Mouse (Mus musculus) kidney, embryonic 14.5 days (tissue): ENCODE measurements at regions not wholly inside any gene's neighbourhood (a gene's known extent, or its start where the extent isn't known, plus 50 kb on each side); places are given as distances from the start of the nearest gene placed in this dataset.

Experiments
- ATAC-seq: fragments of 200-750 bp; cut with Nextera tagmentation; 2 replicates; pipeline ENCODE4 v1.8.0; 2017; ENCODE audit warnings: moderate number of reproducible peaks, mild to moderate bottlenecking, moderate TSS enrichment, moderate library complexity; ENCODE audit not compliant: low FRiP score, low TSS enrichment
- H3K27ac ChIP-seq: fragments of 300-500 bp; sonication (generic); 2 replicates; pipeline ENCODE4 v1.5.1; 2014; ENCODE audit warnings: low read depth, mild to moderate bottlenecking, low read length, moderate library complexity, mixed read lengths
- H3K27me3 ChIP-seq: fragments of 300-500 bp; sonication (generic); 2 replicates; pipeline ENCODE4 v1.6.1; 2014; ENCODE audit warnings: mild to moderate bottlenecking, low read length; ENCODE audit not compliant: control insufficient read depth, insufficient read depth
- H3K36me3 ChIP-seq: fragments of 300-500 bp; sonication (generic); 2 replicates; pipeline ENCODE4 v1.6.1; 2014; ENCODE audit warnings: low read length, mixed read lengths; ENCODE audit not compliant: control insufficient read depth, insufficient read depth
- H3K4me1 ChIP-seq: fragments of 300-500 bp; sonication (generic); 2 replicates; pipeline ENCODE4 v1.6.1; 2014; ENCODE audit warnings: low read length, mixed read lengths; ENCODE audit not compliant: control insufficient read depth, insufficient read depth
- H3K4me2 ChIP-seq: fragments of 300-500 bp; sonication (generic); replicated peaks from 2 replicates; pipeline ENCODE4 v1.6.1; 2014; ENCODE audit warnings: low read depth, mild to moderate bottlenecking, low read length
- H3K4me3 ChIP-seq: fragments of 300-500 bp; sonication (generic); 2 replicates; pipeline ENCODE4 v1.5.1; 2014; ENCODE audit warnings: mild to moderate bottlenecking, low read length
- H3K9ac ChIP-seq: fragments of 300-500 bp; sonication (generic); 2 replicates; pipeline ENCODE4 v1.6.1; 2014; ENCODE audit warnings: low read depth, mild to moderate bottlenecking, low read length, moderate library complexity
- H3K9me3 ChIP-seq: fragments of 300-500 bp; sonication (generic); 2 replicates; pipeline ENCODE4 v1.6.1; 2016; ENCODE audit warnings: low read length; ENCODE audit not compliant: control insufficient read depth
- WGBS: fragments of 180-500 bp; shearing (Covaris S2); extraction: QIAGEN DNeasy Blood & Tissue Kit; methylation state at CpG from one replicate; pipeline ENCODE4 v1.1.7; 2014; 5-methylcytosine and 5-hydroxymethylcytosine counted together

- Histone ChIP-seq H3K4me3 (no peak overlapping the region), H3K4me2 (no peak overlapping the region), H3K36me3 (no peaks in the 10 kb centered on the region), H3K27ac (no peak overlapping the region), H3K4me1 (no peaks in the 10 kb centered on the region), H3K9me3 (peaks cover 4% of the 10 kb centered on the region; the same call in 1 of the 2 replicates), H3K9ac (no peak overlapping the region), H3K27me3 (no peaks in the 10 kb centered on the region)
- ATAC-seq, result no peak
- 92% methylated on average over 5 of the region's 5 CpGs for WGBS
Observed at GRCm38 (mm10) chr12:28975249-28975648, 223.6 kb downstream of the Eipr1 start.

- Histone ChIP-seq H3K9ac (no peak overlapping the region), H3K27me3 (no peaks in the 10 kb centered on the region), H3K27ac (no peak overlapping the region), H3K9me3 (no peaks in the 10 kb centered on the region), H3K4me2 (no peak overlapping the region), H3K4me1 (no peaks in the 10 kb centered on the region), H3K4me3 (no peak overlapping the region), H3K36me3 (no peaks in the 10 kb centered on the region)
- ATAC-seq, result no peak
- WGBS, result 84% methylated on average over 7 of the region's 7 CpGs
Observed at GRCm38 (mm10) chr12:28979679-28980078, 228.1 kb downstream of the Eipr1 start.

GRCm38 (mm10) chr12:28986214-28986613 lies 234.6 kb downstream of the Eipr1 start:
- no peaks in the 10 kb centered on the region for H3K36me3 ChIP-seq
- no peak for ATAC-seq
- H3K4me3 ChIP-seq, result no peak overlapping the region
- H3K4me2 ChIP-seq, result no peak overlapping the region
- H3K9me3 ChIP-seq, result no peaks in the 10 kb centered on the region
- no peak overlapping the region for H3K9ac ChIP-seq
- H3K4me1 ChIP-seq, result no peaks in the 10 kb centered on the region
- no peaks in the 10 kb centered on the region for H3K27me3 ChIP-seq
- no peak overlapping the region for H3K27ac ChIP-seq
- 74% methylated on average over 7 of the region's 7 CpGs for WGBS

GRCm38 (mm10) chr12:28997474-28998192 lies 246.0 kb downstream of the Eipr1 start:
- 36% methylated on average over 15 of the region's 15 CpGs for WGBS
- no peaks in the 10 kb centered on the region for H3K9me3 ChIP-seq
- H3K9ac ChIP-seq, result no peak overlapping the region
- H3K4me2 ChIP-seq, result no peak overlapping the region
- no peak overlapping the region for H3K4me3 ChIP-seq
- no peaks in the 10 kb centered on the region for H3K36me3 ChIP-seq
- no peak overlapping the region for H3K27ac ChIP-seq
- peaks cover 9% of the 10 kb centered on the region; the same call in 1 of the 2 replicates for H3K4me1 ChIP-seq
- ATAC-seq, result no peak
- no peaks in the 10 kb centered on the region for H3K27me3 ChIP-seq

- H3K36me3 ChIP-seq, result no peaks in the 10 kb centered on the region
- WGBS, result 41% methylated on average over 6 of the region's 6 CpGs
- H3K9ac ChIP-seq, result no peak overlapping the region; the same call in 1 of the 2 replicates
- no peak overlapping the region for H3K27ac ChIP-seq
- H3K9me3 ChIP-seq, result no peaks in the 10 kb centered on the region
- H3K27me3 ChIP-seq, result no peaks in the 10 kb centered on the region
- H3K4me2 ChIP-seq, result no peak overlapping the region
- peaks cover 9% of the 10 kb centered on the region; the same call in 1 of the 2 replicates for H3K4me1 ChIP-seq
- no peak for ATAC-seq
- H3K4me3 ChIP-seq, result no peak overlapping the region
Observed at GRCm38 (mm10) chr12:28999963-29000451, 248.4 kb downstream of the Eipr1 start.

- WGBS, result 93% methylated on average over 13 of the region's 13 CpGs
- ATAC-seq, result no peak
- Histone ChIP-seq H3K27ac (no peak overlapping the region), H3K9ac (no peak overlapping the region), H3K9me3 (no peaks in the 10 kb centered on the region), H3K4me1 (peaks cover 9% of the 10 kb centered on the region; the same call in 1 of the 2 replicates), H3K4me3 (no peak overlapping the region), H3K27me3 (no peaks in the 10 kb centered on the region), H3K4me2 (no peak overlapping the region), H3K36me3 (no peaks in the 10 kb centered on the region)
Observed at GRCm38 (mm10) chr12:29004504-29004903, 252.9 kb downstream of the Eipr1 start.

GRCm38 (mm10) chr12:29014601-29015000 lies 263.0 kb downstream of the Eipr1 start:
- no peak overlapping the region for H3K4me2 ChIP-seq
- no peak overlapping the region for H3K4me3 ChIP-seq
- ATAC-seq, result no peak
- no peaks in the 10 kb centered on the region for H3K27me3 ChIP-seq
- no peaks in the 10 kb centered on the region for H3K9me3 ChIP-seq
- 0 out of 2 replicates have a peak, but pooled peaks cover 4% of the 10 kb centered on the region for H3K4me1 ChIP-seq
- H3K27ac ChIP-seq, result no peak overlapping the region
- no peaks in the 10 kb centered on the region for H3K36me3 ChIP-seq
- WGBS, result 90% methylated on average over 9 of the region's 9 CpGs
- no peak overlapping the region for H3K9ac ChIP-seq

GRCm38 (mm10) chr12:29015200-29015862 lies 263.7 kb downstream of the Eipr1 start:
- no peak overlapping the region for H3K9ac ChIP-seq
- no peaks in the 10 kb centered on the region for H3K9me3 ChIP-seq
- H3K4me3 ChIP-seq, result no peak overlapping the region
- 29% methylated on average over 10 of the region's 10 CpGs for WGBS
- ATAC-seq, result peak; percentile 60; the same call in 1 of the 2 replicates
- no peaks in the 10 kb centered on the region for H3K36me3 ChIP-seq
- no peaks in the 10 kb centered on the region for H3K27me3 ChIP-seq
- H3K27ac ChIP-seq, result no peak overlapping the region
- H3K4me1 ChIP-seq, result 0 out of 2 replicates have a peak, but pooled peaks cover 4% of the 10 kb centered on the region
- H3K4me2 ChIP-seq, result no peak overlapping the region

- Histone ChIP-seq H3K9ac (no peak overlapping the region), H3K27me3 (no peaks in the 10 kb centered on the region), H3K9me3 (no peaks in the 10 kb centered on the region), H3K4me1 (no peaks in the 10 kb centered on the region), H3K36me3 (no peaks in the 10 kb centered on the region), H3K27ac (no peak overlapping the region), H3K4me3 (no peak overlapping the region), H3K4me2 (no peak overlapping the region)
- 70% methylated on average over 5 of the region's 5 CpGs for WGBS
- no peak for ATAC-seq
Observed at GRCm38 (mm10) chr12:29021152-29021551, 269.5 kb downstream of the Eipr1 start.
